Mouse (Mus musculus) ES-Bruce4 (cell line): ENCODE results near the gene Avil.

Experiments used
- CTCF ChIP-seq: IDR thresholded peaks from one replicate; pipeline ENCODE4 v1.8.1; 2011; ENCODE audit warnings: low read depth, low read length
- EP300 ChIP-seq: IDR thresholded peaks from 2 replicates; pipeline ENCODE4 v1.6.1; 2011; ENCODE audit warnings: low read depth, low read length; ENCODE audit not compliant: insufficient read depth
- POLR2A ChIP-seq: IDR thresholded peaks from one replicate; pipeline ENCODE4 v1.8.1; 2011; ENCODE audit warnings: low read length; ENCODE audit not compliant: insufficient read depth

- TF ChIP-seq CTCF (no peak), POLR2A (no peak), EP300 (no peak)
Observed at GRCm38 (mm10) chr10:126984189-126985004, 16.1 kb upstream of the Avil start.
